ENCODE assay signal across 17 mouse cellular contexts in the genomic region with DNA sequence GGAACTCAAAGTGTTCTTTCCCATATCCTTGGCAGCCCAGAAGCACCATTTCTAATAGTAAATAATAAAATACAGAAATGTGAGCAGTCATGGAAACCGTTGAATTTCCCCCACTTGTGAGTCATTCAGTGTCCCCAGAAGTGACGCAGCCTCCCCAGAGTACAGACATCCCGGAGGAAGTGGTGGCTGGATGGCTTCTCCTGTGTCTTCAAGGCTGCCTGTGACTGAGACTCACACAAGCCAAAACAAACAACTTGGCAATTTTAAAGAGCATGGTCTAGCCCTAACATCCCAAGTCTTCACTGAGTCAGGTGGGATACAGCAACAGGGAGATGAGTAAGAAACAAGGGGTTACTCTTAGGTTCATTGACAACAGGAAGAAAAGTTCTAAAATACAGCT.
DNase-seq lines count a peak whose midpoint lies in the region; ATAC-seq lines count a peak whose summit lies in the region.
"Had no signal": no experiment of that assay in that cellular context is flagged by ENCODE, and none has a peak within 500 bp of the region (broad histone marks: within the 10 kb centered on the region; RNA-seq: fewer than 3 reads in every experiment).

No protein-coding gene starts in this region.

- DNase-seq in 3134 (ENCODE audit: extremely low read depth, insufficient read length, low spot score) (peak; percentile 75), 3T3-L1 (ENCODE audit: low read depth, low spot score) (peak; percentile 53)
- DNase-seq in induced T-regulatory cell, adult 2 months (ENCODE audit: low read depth), result peak; percentile 37
- no peak for DNase-seq in thymus, postnatal 10 days (ENCODE audit: low spot score in 2 of 2)
- no peak for DNase-seq in kidney, postnatal 4 days
- no peak for DNase-seq in right cerebral cortex, adult 2 months (ENCODE audit: low spot score in 2 of 2)
- no peak for DNase-seq in urinary bladder, postnatal 36 days (ENCODE audit: low spot score in 2 of 2)
- DNase-seq: adrenal gland, postnatal 10 days; cerebellum, adult 18-20 months; cerebellum, adult 9-11 months; cerebellum, postnatal 36 days; gastrocnemius, postnatal 10 days; heart, postnatal 14 days; kidney, adult 18-20 months had no signal

- peak; percentile 30 for ATAC-seq in CD4-positive, CD25-positive, alpha-beta regulatory T cell, adult 4 months
- ATAC-seq: forebrain, embryonic 14.5 days; inflammation-experienced regulatory T-cells, adult 6 months had no signal

Comparison
In these comparisons a context has a peak if more than half of its experiments do, and no peak if none do; other contexts are left out.
1. DNase-seq: peak in 3134 (single experiment), 3T3-L1 (single experiment) and induced T-regulatory cell, adult 2 months (single experiment); none in thymus, postnatal 10 days (0 of 2), kidney, postnatal 4 days (0 of 2), right cerebral cortex, adult 2 months (0 of 2) and urinary bladder, postnatal 36 days (0 of 2).